Mouse (Mus musculus) embryonic fibroblast, embryonic 13.5 days (primary cell): ENCODE results near the gene Rinl. TPM values are rescaled to one million over a fixed set of nuclear protein-coding genes. Genes with fewer than 3 reads are reported as not detected.
A peak's percentile ranks its signal among the peaks of the same experiment; 100 is the strongest.

Experiments
- H3K27ac ChIP-seq: 2 replicates; pipeline ENCODE4 v1.5.1; 2012; ENCODE audit warnings: low read length, control low read depth, inconsistent platforms; ENCODE audit not compliant: insufficient read depth
- H3K4me1 ChIP-seq: 2 replicates; pipeline ENCODE4 v1.6.1; 2011; ENCODE audit warnings: low read length; ENCODE audit not compliant: control insufficient read depth, insufficient read depth
- H3K4me3 ChIP-seq: 2 replicates; pipeline ENCODE4 v1.5.1; 2011; ENCODE audit warnings: mild to moderate bottlenecking, control low read depth, low read length; ENCODE audit not compliant: insufficient read depth
- CTCF ChIP-seq: IDR thresholded peaks from 2 replicates; pipeline ENCODE4 v1.5.1; 2011; ENCODE audit warnings: mild to moderate bottlenecking, control low read depth, low read length, moderate library complexity, borderline replicate concordance; ENCODE audit not compliant: insufficient read depth
- POLR2A ChIP-seq: IDR thresholded peaks from 2 replicates; pipeline ENCODE4 v1.6.1; 2011; ENCODE audit warnings: low read depth, mild to moderate bottlenecking, control low read depth, low read length, moderate library complexity
- polyA plus RNA-seq: library from polyadenylated mRNA; stranded (reverse); fragments of >200 nt; gene quantifications from 2 replicates; pipeline ENCODE4 v1.2.4, GENCODE M21; 2011; ENCODE audit warnings: low read depth; ENCODE audit not compliant: missing spikeins, insufficient read length

Gene Rinl
- polyA plus RNA-seq, 1 experiment, result 0.77 TPM

DNA sequence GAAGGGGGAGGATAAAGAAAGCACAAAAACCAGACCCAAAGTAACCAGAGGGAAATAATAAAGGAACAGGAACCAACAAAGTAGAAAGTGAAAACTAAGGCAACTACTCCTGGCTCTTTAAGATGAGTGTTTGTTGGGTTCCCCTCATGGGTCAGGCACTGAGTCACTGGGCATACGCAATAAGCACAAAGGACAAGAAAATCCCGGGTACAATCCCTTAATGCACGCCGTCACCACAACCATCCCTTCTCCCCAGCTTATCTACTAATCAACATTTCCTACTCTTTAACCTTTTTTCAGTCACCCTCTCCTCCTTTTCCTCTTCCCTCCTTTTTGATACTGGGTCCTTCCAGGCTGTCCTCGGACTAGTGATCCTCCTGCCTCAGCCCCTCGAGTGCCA, 23.6 kb upstream of the Rinl start:
- TF ChIP-seq POLR2A (no peak), CTCF (no peak)
- H3K4me3 ChIP-seq, result peak overlapping the region; percentile 94

DNA sequence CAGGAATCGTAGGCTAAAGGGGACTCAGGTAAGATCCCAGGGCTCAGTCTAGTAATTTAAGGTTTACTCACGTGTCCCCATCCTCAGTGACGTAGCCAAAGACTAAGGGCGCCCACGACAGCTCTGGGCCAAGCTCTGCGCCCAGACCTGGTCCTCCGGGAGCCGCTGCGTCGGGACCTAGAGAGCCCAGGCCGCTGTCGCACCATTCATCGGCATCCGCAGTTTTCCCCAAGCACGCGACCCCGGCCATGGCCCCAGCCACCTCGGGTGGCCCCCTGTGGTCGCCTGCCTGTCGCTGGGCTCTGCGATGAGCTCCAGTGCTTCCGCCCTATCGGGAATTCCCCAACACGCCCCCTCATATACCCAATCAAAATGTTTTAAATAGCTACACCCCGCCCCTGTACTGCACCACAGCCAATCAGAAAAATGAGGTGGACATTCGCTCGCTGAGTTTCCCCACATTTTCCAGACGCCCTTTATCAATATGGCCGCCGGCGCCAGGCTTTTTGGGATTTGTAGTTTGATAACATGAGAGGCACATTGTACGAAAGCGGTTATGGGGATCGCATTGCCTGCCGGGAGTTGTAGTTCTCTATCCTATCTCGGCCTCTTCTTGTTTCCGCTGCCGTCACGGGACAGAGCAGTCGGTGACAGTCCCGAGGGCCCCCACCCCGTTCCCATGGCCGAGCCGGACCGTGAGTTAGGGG, 22.4 kb upstream of the Rinl start, which contains the start of gene Sirt2:
Gene Sirt2, plus strand, starts transcription at position 563 of the 707 bp plus-strand sequence.
- Histone ChIP-seq H3K4me3 (peak within 1 kb of the TSS; percentile 94), H3K27ac (no peak within 1 kb of the TSS), H3K4me1 (peaks cover 10% of the 10 kb centered on the region; the same call in 1 of the 2 replicates)
- TF ChIP-seq CTCF, result no peak
- TF ChIP-seq POLR2A, result peak; percentile 50

More for the DNA sequence above, 23.6 kb upstream of the Rinl start:
- H3K4me1 ChIP-seq, result peaks cover 10% of the 10 kb centered on the region; the same call in 1 of the 2 replicates
- H3K27ac ChIP-seq, result no peak overlapping the region

DNA sequence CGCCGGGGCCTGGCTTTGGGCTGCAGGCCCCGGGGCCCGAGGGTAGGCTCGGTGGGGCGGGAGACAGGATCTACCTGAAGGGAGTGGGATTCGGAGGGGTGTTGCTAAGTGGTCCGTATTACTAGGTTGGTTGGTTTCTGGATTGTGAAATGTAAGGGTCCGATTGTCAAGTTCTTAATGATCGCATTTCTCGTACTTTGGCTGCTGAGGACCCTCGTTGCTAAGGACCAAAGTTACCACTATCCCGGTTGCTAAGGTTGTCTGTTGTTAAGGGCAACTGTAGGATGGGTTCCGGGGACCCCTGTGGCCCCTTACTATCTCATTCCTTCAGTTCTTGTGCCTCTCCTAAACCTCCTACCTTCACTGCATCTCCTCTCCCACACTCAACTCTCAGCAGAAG, 21.9 kb upstream of the Rinl start:
- TF ChIP-seq POLR2A (no peak), CTCF (no peak)
- peak overlapping the region; percentile 86 for H3K4me3 ChIP-seq
- H3K27ac ChIP-seq, result no peak overlapping the region
- H3K4me1 ChIP-seq, result peaks cover 10% of the 10 kb centered on the region; the same call in 1 of the 2 replicates

DNA sequence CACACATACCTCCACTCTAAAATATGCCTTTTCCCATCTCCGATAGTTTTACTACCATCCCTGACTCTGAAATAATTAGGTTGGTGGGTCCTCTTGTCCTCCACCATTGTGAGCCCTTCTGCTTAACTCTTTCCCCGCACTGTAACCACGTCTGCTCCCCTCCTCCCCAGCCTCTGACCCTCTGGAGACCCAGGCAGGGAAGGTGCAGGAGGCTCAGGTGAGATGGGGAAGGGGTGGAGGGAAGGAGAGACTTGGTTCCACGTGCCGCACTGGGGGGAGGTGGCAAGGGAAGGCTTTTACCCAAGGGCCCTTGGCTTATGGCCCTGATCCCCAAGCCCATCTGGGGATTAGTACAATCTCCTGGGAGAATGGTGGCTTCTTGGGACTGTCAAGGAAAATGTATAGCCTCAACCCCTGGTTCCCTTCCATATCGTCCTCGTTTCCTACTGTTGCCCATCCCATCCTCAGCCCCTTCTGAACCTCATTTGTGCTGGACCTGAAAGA, 21.3 kb upstream of the Rinl start, which contains the start of gene Nfkbib:
Gene Nfkbib, minus strand, starts transcription at position 51 of the 504 bp plus-strand sequence.
- Histone ChIP-seq H3K4me3 (peak within 1 kb of the TSS; percentile 94), H3K27ac (no peak within 1 kb of the TSS), H3K4me1 (peaks cover 10% of the 10 kb centered on the region; the same call in 1 of the 2 replicates)
- TF ChIP-seq CTCF, result no peak
- TF ChIP-seq POLR2A, result no peak

DNA sequence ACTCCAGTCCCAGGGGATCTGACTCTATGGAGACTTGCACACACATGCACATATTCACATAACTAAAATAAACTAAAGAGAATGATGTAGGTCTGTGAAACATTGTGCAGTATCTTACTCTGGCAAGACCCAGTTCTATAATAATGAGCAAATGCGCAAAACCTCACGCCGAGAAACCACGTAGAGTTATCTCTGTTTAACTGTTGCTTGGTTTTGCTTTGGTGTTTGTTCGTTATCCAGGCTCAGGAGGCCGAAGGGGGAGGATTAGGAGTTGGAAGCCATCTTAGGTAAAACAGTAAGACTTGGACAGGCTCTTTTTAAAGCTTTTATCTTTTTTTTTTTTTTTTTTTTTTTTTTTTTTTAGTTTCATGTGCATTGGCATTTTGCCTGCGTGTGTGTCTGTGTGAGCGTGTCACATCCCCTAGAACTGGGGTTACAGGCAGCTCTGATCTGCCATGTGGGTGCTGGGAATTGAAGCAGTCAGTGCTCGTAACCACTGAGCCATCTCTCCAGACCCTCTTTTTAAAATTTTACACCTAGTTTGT, 19.3 kb upstream of the Rinl start:
- H3K27ac ChIP-seq, result no peak overlapping the region
- H3K4me1 ChIP-seq, result peaks cover 10% of the 10 kb centered on the region; the same call in 1 of the 2 replicates
- no peak for TF ChIP-seq CTCF
- no peak for TF ChIP-seq POLR2A
- no peak overlapping the region for H3K4me3 ChIP-seq

DNA sequence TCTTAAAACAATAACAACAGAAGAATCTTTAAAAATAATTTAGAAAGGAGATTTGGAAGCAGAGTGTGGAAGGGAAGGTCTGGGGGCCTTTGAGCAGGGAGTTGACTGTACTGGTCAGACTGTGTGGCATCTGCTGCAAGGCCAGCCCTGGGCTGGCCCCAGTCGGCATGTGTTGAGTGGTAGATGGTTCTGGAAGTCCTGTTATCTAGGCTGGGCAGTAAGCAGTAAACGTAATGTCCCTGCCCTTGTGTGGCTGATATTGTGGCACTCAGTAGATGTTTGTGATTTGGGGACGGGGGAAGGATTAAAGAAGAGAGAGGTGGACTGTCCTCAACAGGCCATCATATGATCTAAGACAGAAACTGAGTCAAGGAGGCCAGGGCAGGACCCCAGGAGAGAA, 18.5 kb upstream of the Rinl start:
- Histone ChIP-seq H3K4me3 (no peak overlapping the region), H3K27ac (no peak overlapping the region), H3K4me1 (peaks cover 8% of the 10 kb centered on the region; the same call in 1 of the 2 replicates)
- TF ChIP-seq CTCF (no peak), POLR2A (no peak)

DNA sequence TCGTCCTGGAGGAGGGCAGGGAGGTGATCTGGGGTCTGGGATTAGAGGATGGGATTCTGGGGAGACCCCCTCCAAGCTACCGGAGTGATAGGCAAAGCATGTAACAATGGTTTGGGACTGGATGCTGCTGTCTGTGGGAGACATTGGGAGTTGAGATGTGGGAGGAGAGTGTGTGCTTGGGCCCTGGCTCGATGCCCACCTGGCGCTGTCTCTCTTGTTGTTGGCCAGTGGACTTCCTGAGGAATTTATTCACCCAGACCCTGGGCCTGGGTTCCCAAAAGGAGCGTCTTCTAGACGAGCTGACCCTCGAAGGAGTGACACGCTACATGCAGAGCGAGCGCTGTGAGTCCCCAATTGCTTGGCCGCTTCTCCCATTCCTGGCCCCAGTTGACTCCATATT, 16.9 kb upstream of the Rinl start:
- Histone ChIP-seq H3K4me3 (no peak overlapping the region), H3K27ac (no peak overlapping the region), H3K4me1 (0 out of 2 replicates have a peak, but pooled peaks cover 7% of the 10 kb centered on the region)
- TF ChIP-seq POLR2A (no peak), CTCF (no peak)

DNA sequence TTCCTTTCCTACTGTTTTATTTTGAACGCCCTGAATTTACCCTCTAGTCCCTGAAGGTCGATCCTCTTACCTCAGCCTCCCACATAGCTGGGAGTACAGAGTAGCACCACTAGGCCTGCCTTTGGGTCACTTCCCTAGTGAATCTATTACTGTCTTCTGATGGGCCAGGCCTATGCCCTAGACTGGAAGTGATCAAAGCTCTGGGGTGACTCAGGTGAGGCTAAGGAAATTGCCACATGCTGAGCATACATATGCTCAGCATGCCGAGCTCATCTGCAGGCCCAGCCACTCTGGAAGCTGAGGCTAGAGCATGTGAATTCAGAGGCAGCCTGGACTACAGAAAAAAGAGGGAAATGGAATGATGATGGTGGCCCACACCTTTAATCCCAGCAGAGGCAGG, 15.6 kb upstream of the Rinl start:
- Histone ChIP-seq H3K4me1 (no peaks in the 10 kb centered on the region), H3K4me3 (no peak overlapping the region), H3K27ac (no peak overlapping the region)
- TF ChIP-seq CTCF, result no peak
- TF ChIP-seq POLR2A, result no peak

DNA sequence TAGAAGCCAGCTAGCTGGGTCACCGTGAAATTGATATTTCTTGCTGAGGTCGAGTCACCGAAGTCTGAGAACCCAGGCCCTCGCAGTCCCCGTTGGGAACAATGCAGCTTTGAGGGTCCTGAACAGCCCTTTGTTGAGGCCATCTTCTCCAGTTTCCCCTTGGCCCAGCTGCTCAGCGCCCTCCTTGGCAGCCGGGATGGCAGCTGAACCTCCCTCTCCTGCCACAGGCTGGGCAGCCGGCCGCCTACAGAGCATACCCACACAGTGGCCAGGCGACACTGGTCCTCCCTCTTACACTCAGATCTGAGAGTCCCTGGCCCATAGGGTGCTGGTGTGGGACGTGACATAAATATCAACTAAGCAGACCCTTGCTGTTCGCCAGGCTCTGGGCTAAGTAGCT, 14.6 kb upstream of the Rinl start:
- TF ChIP-seq CTCF (no peak), POLR2A (no peak)
- Histone ChIP-seq H3K4me1 (no peaks in the 10 kb centered on the region), H3K27ac (no peak overlapping the region), H3K4me3 (no peak overlapping the region)

DNA sequence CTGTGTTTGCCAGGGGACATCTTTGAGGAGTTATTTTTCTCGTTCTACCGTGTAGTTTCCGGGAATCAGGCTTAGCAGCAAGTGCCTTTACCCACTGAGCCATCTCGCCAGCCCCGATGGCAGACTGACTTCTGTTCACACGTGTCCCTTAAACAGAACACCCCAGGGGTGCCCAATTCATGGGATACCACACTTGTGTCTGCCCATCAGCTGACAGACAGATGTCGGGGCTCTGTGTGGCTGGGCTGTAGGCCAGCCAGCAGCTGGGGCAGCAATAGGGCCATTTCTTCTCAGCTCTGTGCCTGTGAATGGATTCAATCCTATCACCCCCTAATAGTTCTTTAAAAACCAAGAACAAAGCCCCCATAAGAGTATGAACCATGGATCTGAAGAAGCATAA, 13.6 kb upstream of the Rinl start:
- H3K4me3 ChIP-seq, result no peak overlapping the region
- TF ChIP-seq CTCF (no peak), POLR2A (no peak)
- H3K27ac ChIP-seq, result no peak overlapping the region
- H3K4me1 ChIP-seq, result no peaks in the 10 kb centered on the region
